Mouse (Mus musculus): Measurements from ENCODE around the gene Vti1a.

The Vti1a gene

GRCm38 (mm10) chr19:55618546-55618945, 302.5 kb downstream of the Vti1a start:
- H3K4me1 ChIP-seq (replicated peaks; ENCODE audit: low read depth, low read length), result no peaks in the 10 kb centered on the region
- peaks cover 20% of the 10 kb centered on the region for H3K9me3 ChIP-seq (ENCODE audit: low read length)
- no peaks in the 10 kb centered on the region for H3K36me3 ChIP-seq (ENCODE audit: insufficient read depth, low read length)
- TF ChIP-seq NANOG (IDR thresholded peaks at IDR 0.05; ENCODE audit: borderline replicate concordance, low read length) (no peak), CTCF (conservative IDR thresholded peaks at IDR 0.05; ENCODE audit: low read length) (no peak), POU5F1 (IDR thresholded peaks at IDR 0.05; ENCODE audit: borderline replicate concordance, low read length) (no peak)
- H3K4me3 ChIP-seq (replicated peaks; ENCODE audit: low read length), result no peak overlapping the region
- peaks cover 3% of the 10 kb centered on the region for H3K27me3 ChIP-seq (ENCODE audit: insufficient read depth, low read length)

- no peaks in the 10 kb centered on the region for H3K36me3 ChIP-seq (ENCODE audit: insufficient read depth, low read length)
- no peak overlapping the region for H3K4me3 ChIP-seq (replicated peaks; ENCODE audit: low read length)
- H3K4me1 ChIP-seq (replicated peaks; ENCODE audit: low read depth, low read length), result no peaks in the 10 kb centered on the region
- peaks cover 20% of the 10 kb centered on the region for H3K9me3 ChIP-seq (ENCODE audit: low read length)
- TF ChIP-seq NANOG (IDR thresholded peaks at IDR 0.05; ENCODE audit: borderline replicate concordance, low read length) (no peak), POU5F1 (IDR thresholded peaks at IDR 0.05; ENCODE audit: borderline replicate concordance, low read length) (no peak), CTCF (conservative IDR thresholded peaks at IDR 0.05; ENCODE audit: low read length) (no peak)
- no peaks in the 10 kb centered on the region; the same call in 1 of the 2 replicates for H3K27me3 ChIP-seq (ENCODE audit: insufficient read depth, low read length)
Measured at GRCm38 (mm10) chr19:55620411-55621008, 304.4 kb downstream of the Vti1a start.

- TF ChIP-seq NANOG (IDR thresholded peaks at IDR 0.05; ENCODE audit: borderline replicate concordance, low read length), result no peak
- TF ChIP-seq POU5F1 (IDR thresholded peaks at IDR 0.05; ENCODE audit: borderline replicate concordance, low read length), result no peak
- no peak for TF ChIP-seq CTCF (conservative IDR thresholded peaks at IDR 0.05; ENCODE audit: low read length)
- no peaks in the 10 kb centered on the region; the same call in 1 of the 2 replicates for H3K27me3 ChIP-seq (ENCODE audit: insufficient read depth, low read length)
- no peaks in the 10 kb centered on the region for H3K36me3 ChIP-seq (ENCODE audit: insufficient read depth, low read length)
- no peak overlapping the region for H3K4me3 ChIP-seq (replicated peaks; ENCODE audit: low read length)
- H3K4me1 ChIP-seq (replicated peaks; ENCODE audit: low read depth, low read length), result no peaks in the 10 kb centered on the region
- H3K9me3 ChIP-seq (ENCODE audit: low read length), result peaks cover 20% of the 10 kb centered on the region
Measured at GRCm38 (mm10) chr19:55621011-55621625, 305.0 kb downstream of the Vti1a start.

GRCm38 (mm10) chr19:55622821-55623220, 306.7 kb downstream of the Vti1a start:
- Histone ChIP-seq H3K4me3 (replicated peaks; ENCODE audit: low read length) (no peak overlapping the region), H3K27me3 (ENCODE audit: insufficient read depth, low read length) (no peaks in the 10 kb centered on the region; the same call in 1 of the 2 replicates), H3K4me1 (replicated peaks; ENCODE audit: low read depth, low read length) (0 out of 2 replicates have a peak, but pooled peaks cover 1% of the 10 kb centered on the region), H3K36me3 (ENCODE audit: insufficient read depth, low read length) (no peaks in the 10 kb centered on the region), H3K9me3 (ENCODE audit: low read length) (peaks cover 13% of the 10 kb centered on the region)
- TF ChIP-seq NANOG (IDR thresholded peaks at IDR 0.05; ENCODE audit: borderline replicate concordance, low read length) (no peak), CTCF (conservative IDR thresholded peaks at IDR 0.05; ENCODE audit: low read length) (no peak), POU5F1 (IDR thresholded peaks at IDR 0.05; ENCODE audit: borderline replicate concordance, low read length) (no peak)

- H3K36me3 ChIP-seq (ENCODE audit: insufficient read depth, low read length), result no peaks in the 10 kb centered on the region
- no peak overlapping the region for H3K4me3 ChIP-seq (replicated peaks; ENCODE audit: low read length)
- peaks cover 5% of the 10 kb centered on the region; the same call in 1 of the 2 replicates for H3K9me3 ChIP-seq (ENCODE audit: low read length)
- H3K27me3 ChIP-seq (ENCODE audit: insufficient read depth, low read length), result no peaks in the 10 kb centered on the region; the same call in 1 of the 2 replicates
- peaks cover 8% of the 10 kb centered on the region; the same call in 1 of the 2 replicates for H3K4me1 ChIP-seq (replicated peaks; ENCODE audit: low read depth, low read length)
- TF ChIP-seq CTCF (conservative IDR thresholded peaks at IDR 0.05; ENCODE audit: low read length) (no peak), POU5F1 (IDR thresholded peaks at IDR 0.05; ENCODE audit: borderline replicate concordance, low read length) (no peak), NANOG (IDR thresholded peaks at IDR 0.05; ENCODE audit: borderline replicate concordance, low read length) (no peak)
Measured at GRCm38 (mm10) chr19:55623605-55624004, 307.5 kb downstream of the Vti1a start.

- Histone ChIP-seq H3K4me3 (replicated peaks; ENCODE audit: low read length) (no peak overlapping the region), H3K4me1 (replicated peaks; ENCODE audit: low read depth, low read length) (peaks cover 15% of the 10 kb centered on the region; the same call in 1 of the 2 replicates), H3K27me3 (ENCODE audit: insufficient read depth, low read length) (peaks cover 18% of the 10 kb centered on the region), H3K9me3 (ENCODE audit: low read length) (peaks cover 3% of the 10 kb centered on the region; the same call in 1 of the 2 replicates), H3K36me3 (ENCODE audit: insufficient read depth, low read length) (no peaks in the 10 kb centered on the region)
- no peak for TF ChIP-seq POU5F1 (IDR thresholded peaks at IDR 0.05; ENCODE audit: borderline replicate concordance, low read length)
- TF ChIP-seq CTCF (conservative IDR thresholded peaks at IDR 0.05; ENCODE audit: low read length), result no peak
- no peak for TF ChIP-seq NANOG (IDR thresholded peaks at IDR 0.05; ENCODE audit: borderline replicate concordance, low read length)
Measured at GRCm38 (mm10) chr19:55626483-55626882, 310.4 kb downstream of the Vti1a start.

GRCm38 (mm10) chr19:55626952-55627351, 310.9 kb downstream of the Vti1a start:
- peaks cover 15% of the 10 kb centered on the region; the same call in 1 of the 2 replicates for H3K4me1 ChIP-seq (replicated peaks; ENCODE audit: low read depth, low read length)
- H3K36me3 ChIP-seq (ENCODE audit: insufficient read depth, low read length), result no peaks in the 10 kb centered on the region
- peaks cover 3% of the 10 kb centered on the region; the same call in 1 of the 2 replicates for H3K9me3 ChIP-seq (ENCODE audit: low read length)
- no peak for TF ChIP-seq NANOG (IDR thresholded peaks at IDR 0.05; ENCODE audit: borderline replicate concordance, low read length)
- no peak for TF ChIP-seq POU5F1 (IDR thresholded peaks at IDR 0.05; ENCODE audit: borderline replicate concordance, low read length)
- no peak overlapping the region for H3K4me3 ChIP-seq (replicated peaks; ENCODE audit: low read length)
- H3K27me3 ChIP-seq (ENCODE audit: insufficient read depth, low read length), result peaks cover 19% of the 10 kb centered on the region

GRCm38 (mm10) chr19:55635488-55635887, 319.4 kb downstream of the Vti1a start:
- TF ChIP-seq NANOG (IDR thresholded peaks at IDR 0.05; ENCODE audit: borderline replicate concordance, low read length) (no peak), CTCF (conservative IDR thresholded peaks at IDR 0.05; ENCODE audit: low read length) (no peak), POU5F1 (IDR thresholded peaks at IDR 0.05; ENCODE audit: borderline replicate concordance, low read length) (no peak)
- Histone ChIP-seq H3K27me3 (ENCODE audit: insufficient read depth, low read length) (peaks cover 26% of the 10 kb centered on the region), H3K9me3 (ENCODE audit: low read length) (no peaks in the 10 kb centered on the region), H3K36me3 (ENCODE audit: insufficient read depth, low read length) (no peaks in the 10 kb centered on the region), H3K4me3 (replicated peaks; ENCODE audit: low read length) (no peak overlapping the region), H3K4me1 (replicated peaks; ENCODE audit: low read depth, low read length) (peaks cover 22% of the 10 kb centered on the region)
